Mouse (Mus musculus) midbrain, embryonic 13.5 days (tissue): Measurements from ENCODE around the gene Cfap43. TPM values are rescaled to one million over a fixed set of nuclear protein-coding genes. Genes with fewer than 3 reads are reported as not detected.

ENCODE experiments used
- ATAC-seq: fragments of 200-750 bp; cut with Nextera tagmentation; 2 replicates; pipeline ENCODE4 v1.8.0; 2017; ENCODE audit warnings: mild to moderate bottlenecking, moderate TSS enrichment, moderate library complexity
- H3K27ac ChIP-seq: fragments of 300-500 bp; sonication (generic); 2 replicates; pipeline ENCODE4 v1.5.1; 2015; ENCODE audit warnings: inconsistent platforms, mild to moderate bottlenecking, moderate library complexity
- H3K27me3 ChIP-seq: fragments of 300-500 bp; sonication (generic); 2 replicates; pipeline ENCODE4 v1.6.1; 2015; ENCODE audit warnings: mild to moderate bottlenecking, inconsistent platforms
- H3K36me3 ChIP-seq: fragments of 300-500 bp; sonication (generic); 2 replicates; pipeline ENCODE4 v1.6.1; 2015; ENCODE audit warnings: mild to moderate bottlenecking, inconsistent platforms
- H3K4me1 ChIP-seq: fragments of 300-500 bp; sonication (generic); replicated peaks from 2 replicates; pipeline ENCODE4 v1.6.1; 2015; ENCODE audit warnings: inconsistent platforms
- H3K4me2 ChIP-seq: fragments of 300-500 bp; sonication (generic); replicated peaks from 2 replicates; pipeline ENCODE4 v1.6.1; 2015; ENCODE audit warnings: moderate library complexity, mild to moderate bottlenecking, inconsistent platforms
- H3K4me3 ChIP-seq: fragments of 300-500 bp; sonication (generic); replicated peaks from 2 replicates; pipeline ENCODE4 v1.5.1; 2015; ENCODE audit warnings: mild to moderate bottlenecking, inconsistent platforms
- H3K9ac ChIP-seq: fragments of 300-500 bp; sonication (generic); replicated peaks from 2 replicates; pipeline ENCODE4 v1.6.1; 2015; ENCODE audit warnings: mild to moderate bottlenecking, inconsistent platforms
- H3K9me3 ChIP-seq: fragments of 300-500 bp; sonication (generic); 2 replicates; pipeline ENCODE4 v1.6.1; 2016; ENCODE audit warnings: mild to moderate bottlenecking, inconsistent platforms
- WGBS: fragments of 180-500 bp; shearing (Covaris S2); methylation state at CpG from one replicate; pipeline ENCODE4 v1.1.7; 2015; 5-methylcytosine and 5-hydroxymethylcytosine counted together
- polyA plus RNA-seq: library from polyadenylated mRNA; unstranded; fragments of >200 nt; fragmentation: Nextera tagmentation; extraction: Ambion mirVana; gene quantifications from 2 replicates; pipeline ENCODE4 v1.2.1, GENCODE M21; 2015

The Cfap43 gene
- polyA plus RNA-seq, 1 experiment from 2014 or later = 0.36 TPM

DNA sequence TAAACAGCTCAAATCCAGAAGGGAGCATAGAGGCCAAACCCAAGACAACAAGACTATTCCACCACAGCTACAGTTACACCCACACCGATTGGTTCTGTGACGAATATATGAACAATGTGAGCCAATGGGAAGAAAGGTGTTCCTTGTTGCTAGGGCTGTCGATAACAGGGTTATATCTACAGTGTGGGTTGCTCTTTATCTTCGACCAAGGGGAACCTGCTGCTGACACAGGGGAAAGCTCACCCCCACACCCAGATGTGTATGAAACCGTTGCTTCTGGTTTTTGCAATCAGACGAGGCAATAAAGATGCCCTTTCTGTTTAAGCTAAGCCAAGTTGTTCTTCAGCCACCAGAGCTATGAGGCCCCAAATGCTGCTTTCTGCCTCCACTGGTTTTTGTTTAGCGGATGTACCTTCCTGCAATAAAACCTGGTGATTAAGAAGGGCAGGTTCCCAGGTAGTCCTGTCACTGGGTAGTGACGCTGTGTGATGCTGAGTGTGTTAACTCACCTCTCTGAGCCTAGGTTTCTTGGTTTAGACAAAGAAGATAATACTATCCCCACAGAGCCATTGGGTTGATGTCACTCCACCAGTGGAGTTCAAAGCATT, 20.5 kb downstream of the Cfap43 start:
- Histone ChIP-seq H3K36me3 (peaks cover 41% of the 10 kb centered on the region), H3K4me2 (no peak overlapping the region), H3K27me3 (no peaks in the 10 kb centered on the region), H3K4me3 (no peak overlapping the region), H3K27ac (no peak overlapping the region), H3K9ac (no peak overlapping the region), H3K9me3 (no peaks in the 10 kb centered on the region), H3K4me1 (peaks cover 4% of the 10 kb centered on the region; the same call in 1 of the 2 replicates)
- no peak for ATAC-seq
- 93% methylated on average over 8 of the region's 8 CpGs for WGBS

DNA sequence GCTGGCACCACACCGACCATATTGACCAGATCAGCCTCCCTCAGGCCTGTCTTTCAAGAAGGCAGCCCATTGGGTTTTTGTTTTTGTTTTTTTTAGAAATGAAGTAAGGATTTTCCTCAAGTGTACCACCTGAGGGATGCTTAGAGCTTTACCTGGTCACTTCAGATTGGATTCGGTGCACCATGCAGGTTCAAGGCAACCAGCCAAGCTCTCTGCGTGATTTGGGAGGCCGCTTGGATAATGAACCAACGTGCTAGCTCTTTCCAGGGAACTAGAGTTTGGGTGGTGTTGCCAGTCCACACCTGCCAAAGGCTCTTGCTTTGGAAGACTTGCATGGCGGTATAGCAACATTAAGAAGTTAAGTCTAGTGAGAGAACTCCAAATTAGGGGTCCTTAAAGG, 26.0 kb downstream of the Cfap43 start:
- ATAC-seq = no peak
- no peaks in the 10 kb centered on the region for H3K9me3 ChIP-seq
- 94% methylated on average over 6 of the region's 6 CpGs for WGBS
- no peaks in the 10 kb centered on the region for H3K27me3 ChIP-seq
- H3K4me3 ChIP-seq = no peak overlapping the region
- H3K36me3 ChIP-seq = peaks cover 40% of the 10 kb centered on the region
- no peak overlapping the region for H3K4me2 ChIP-seq
- H3K4me1 ChIP-seq = no peaks in the 10 kb centered on the region
- H3K9ac ChIP-seq = no peak overlapping the region
- H3K27ac ChIP-seq = no peak overlapping the region

DNA sequence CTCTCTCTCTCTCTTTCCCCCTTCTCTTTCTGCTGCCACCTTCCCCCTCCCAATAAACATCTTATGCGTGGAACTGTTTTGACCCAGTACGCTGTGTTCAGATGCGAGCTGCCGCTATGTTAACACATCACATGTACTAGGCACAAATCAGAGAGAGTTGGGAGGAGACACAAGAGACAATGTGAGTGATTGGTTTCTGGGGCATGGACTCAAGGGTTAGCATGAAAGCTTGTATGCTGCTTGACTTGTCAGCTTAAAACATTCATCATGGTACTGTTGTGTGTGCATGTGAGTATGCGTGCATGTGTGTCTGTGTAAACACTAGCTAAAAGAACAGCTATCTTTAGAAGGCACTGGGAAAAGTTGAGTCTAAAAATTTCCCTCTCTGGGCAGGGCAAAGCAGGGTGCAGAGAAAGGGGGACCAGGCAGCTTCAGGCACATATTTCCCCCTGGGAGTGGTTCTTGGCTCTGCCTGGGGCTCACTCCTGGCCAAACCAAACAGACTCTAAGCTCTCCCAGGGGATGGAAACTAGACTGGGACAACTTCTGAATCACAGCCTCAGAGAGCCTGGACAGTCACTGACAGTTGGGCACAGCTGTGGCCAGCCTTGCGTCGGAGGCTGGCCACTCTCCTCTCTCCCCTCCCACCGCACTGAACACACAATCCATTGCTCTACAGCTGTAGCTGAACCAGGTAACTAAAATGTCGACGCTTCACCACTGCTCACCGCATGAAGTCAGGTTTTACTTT, 27.4 kb downstream of the Cfap43 start:
- no peak overlapping the region for H3K4me3 ChIP-seq
- ATAC-seq = no peak
- WGBS = 88% methylated on average over 11 of the region's 11 CpGs
- H3K27ac ChIP-seq = no peak overlapping the region
- peaks cover 27% of the 10 kb centered on the region for H3K36me3 ChIP-seq
- no peak overlapping the region for H3K4me2 ChIP-seq
- H3K9me3 ChIP-seq = no peaks in the 10 kb centered on the region
- H3K27me3 ChIP-seq = no peaks in the 10 kb centered on the region
- no peak overlapping the region for H3K9ac ChIP-seq
- H3K4me1 ChIP-seq = no peaks in the 10 kb centered on the region

DNA sequence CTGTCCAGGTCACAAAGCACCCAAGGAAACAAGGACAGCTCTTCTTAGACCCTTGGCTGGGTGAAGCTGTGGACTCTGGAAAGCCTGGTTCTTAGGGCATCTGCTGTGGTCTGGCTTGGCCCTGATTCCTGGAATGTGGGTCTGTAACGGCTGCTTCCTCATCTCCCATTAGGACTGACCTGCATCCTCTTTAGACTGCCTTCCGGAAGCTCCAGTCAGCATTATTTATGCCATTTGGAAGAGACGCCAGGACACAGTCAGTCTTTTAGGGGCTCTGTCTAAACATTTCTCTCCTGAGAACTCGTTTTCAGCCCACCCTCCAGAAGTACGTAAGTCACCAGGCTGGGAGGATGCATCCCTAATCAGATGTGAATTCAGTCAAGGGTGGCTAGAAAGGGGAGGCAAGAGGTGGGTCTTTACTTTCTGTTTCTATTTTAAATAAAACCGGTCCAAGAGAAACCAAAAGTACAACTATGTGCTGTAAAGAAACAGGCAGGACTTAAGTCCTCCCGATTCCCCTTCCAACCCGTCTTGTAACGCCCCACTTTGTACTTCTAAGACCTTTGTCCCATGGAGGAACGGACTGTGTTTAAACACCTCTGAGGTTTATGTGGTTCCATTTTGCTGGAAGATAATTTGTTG, 28.5 kb downstream of the Cfap43 start:
- Histone ChIP-seq H3K4me3 (no peak overlapping the region), H3K27me3 (no peaks in the 10 kb centered on the region), H3K36me3 (peaks cover 16% of the 10 kb centered on the region), H3K4me2 (no peak overlapping the region), H3K9ac (no peak overlapping the region), H3K9me3 (no peaks in the 10 kb centered on the region), H3K4me1 (no peaks in the 10 kb centered on the region), H3K27ac (no peak overlapping the region)
- no peak for ATAC-seq
- WGBS = 73% methylated on average over 10 of the region's 10 CpGs

DNA sequence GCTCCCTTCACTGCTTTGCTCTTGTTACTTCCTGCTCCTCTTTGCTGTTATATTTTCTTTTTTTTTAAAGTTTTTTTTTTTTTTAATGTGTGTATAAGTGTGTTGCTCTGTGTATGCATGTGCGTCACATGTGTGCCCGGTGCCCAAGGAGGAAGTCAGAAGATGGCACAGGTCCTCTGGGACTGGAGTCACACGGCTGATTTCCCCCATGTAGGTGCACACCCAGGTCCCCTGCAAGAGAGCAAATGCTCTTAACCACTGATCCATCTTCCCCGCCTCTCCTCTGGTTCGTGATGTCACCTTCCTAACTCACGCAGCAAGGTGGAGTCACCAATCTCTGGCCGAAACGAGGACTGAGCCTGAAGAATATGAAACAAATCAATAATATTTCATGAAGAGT, 31.1 kb downstream of the Cfap43 start:
- H3K9me3 ChIP-seq = no peaks in the 10 kb centered on the region
- H3K36me3 ChIP-seq = no peaks in the 10 kb centered on the region
- no peaks in the 10 kb centered on the region for H3K4me1 ChIP-seq
- no peak overlapping the region for H3K4me2 ChIP-seq
- no peak overlapping the region for H3K4me3 ChIP-seq
- no peak for ATAC-seq
- no peaks in the 10 kb centered on the region for H3K27me3 ChIP-seq
- H3K27ac ChIP-seq = no peak overlapping the region
- H3K9ac ChIP-seq = no peak overlapping the region
- 95% methylated on average over 8 of the region's 8 CpGs for WGBS

DNA sequence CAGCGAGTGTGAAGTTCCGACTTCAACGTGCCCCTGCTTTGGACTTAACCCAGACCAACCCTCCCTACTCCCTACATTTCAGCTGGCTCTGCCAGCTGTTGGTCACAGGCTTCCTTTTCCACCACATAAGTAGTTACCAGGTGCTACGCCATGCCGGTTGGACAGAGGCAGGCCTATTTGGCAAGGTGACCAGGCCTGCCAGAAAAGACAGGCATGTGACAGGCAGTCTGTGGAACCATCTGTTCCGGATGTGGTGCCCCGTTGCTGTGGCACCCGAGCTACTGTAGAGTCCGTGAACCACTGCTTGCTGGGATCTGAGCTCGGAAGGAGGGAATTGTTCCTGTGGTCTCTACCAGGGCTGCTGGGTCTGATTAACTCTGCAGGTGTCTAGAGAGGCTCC, 31.7 kb downstream of the Cfap43 start:
- Histone ChIP-seq H3K27me3 (no peaks in the 10 kb centered on the region), H3K36me3 (no peaks in the 10 kb centered on the region), H3K4me1 (no peaks in the 10 kb centered on the region), H3K27ac (no peak overlapping the region), H3K4me3 (no peak overlapping the region), H3K9me3 (no peaks in the 10 kb centered on the region), H3K9ac (no peak overlapping the region), H3K4me2 (no peak overlapping the region)
- 93% methylated on average over 10 of the region's 10 CpGs for WGBS
- no peak for ATAC-seq

DNA sequence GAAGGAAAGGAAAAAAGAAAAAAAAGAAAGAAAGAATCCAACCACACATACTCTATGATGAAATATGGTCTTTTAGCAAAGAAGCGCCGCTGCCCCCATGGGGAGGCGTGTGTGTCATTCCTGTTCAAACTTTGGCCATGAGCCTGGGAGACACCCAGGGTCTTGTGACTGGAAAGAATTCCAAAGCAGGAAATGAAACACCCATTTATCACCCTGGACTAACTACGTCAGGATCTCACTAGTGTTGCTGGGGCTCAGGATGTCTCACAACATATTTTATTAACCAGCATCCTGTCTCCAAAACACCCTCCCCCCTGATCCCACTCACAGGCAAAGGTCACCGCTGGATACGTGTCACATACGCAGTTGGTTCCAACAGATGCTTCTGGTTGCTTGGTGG, 32.5 kb downstream of the Cfap43 start:
- H3K4me2 ChIP-seq = no peak overlapping the region
- H3K4me1 ChIP-seq = no peaks in the 10 kb centered on the region
- WGBS = 89% methylated on average over 7 of the region's 7 CpGs
- no peaks in the 10 kb centered on the region for H3K36me3 ChIP-seq
- no peak overlapping the region for H3K4me3 ChIP-seq
- H3K9ac ChIP-seq = no peak overlapping the region
- no peak for ATAC-seq
- H3K27me3 ChIP-seq = no peaks in the 10 kb centered on the region
- no peaks in the 10 kb centered on the region for H3K9me3 ChIP-seq
- no peak overlapping the region for H3K27ac ChIP-seq

DNA sequence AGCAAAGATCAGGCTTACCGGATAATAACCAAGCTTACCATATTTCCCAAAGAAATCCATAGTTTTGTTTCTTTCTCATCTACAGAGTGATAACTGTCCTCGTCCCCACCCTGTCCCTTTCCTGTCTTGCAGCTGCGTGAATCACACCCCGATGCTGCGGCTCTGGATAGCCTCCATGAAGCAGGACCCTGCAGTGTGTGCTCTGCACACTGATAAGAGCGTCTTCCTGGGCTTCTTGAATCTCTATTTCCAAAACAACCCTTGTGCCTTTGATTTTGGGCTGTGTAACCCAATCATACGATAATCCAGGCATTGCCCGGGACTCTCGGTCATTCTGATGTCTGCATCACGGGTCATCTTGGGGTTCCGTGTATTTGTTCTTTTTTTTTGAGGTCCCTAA, 33.2 kb downstream of the Cfap43 start:
- Histone ChIP-seq H3K9ac (no peak overlapping the region), H3K27me3 (no peaks in the 10 kb centered on the region), H3K27ac (no peak overlapping the region), H3K4me3 (no peak overlapping the region), H3K36me3 (no peaks in the 10 kb centered on the region), H3K4me2 (no peak overlapping the region), H3K9me3 (no peaks in the 10 kb centered on the region), H3K4me1 (peaks cover 1% of the 10 kb centered on the region)
- WGBS = 89% methylated on average over 11 of the region's 11 CpGs
- ATAC-seq = no peak

DNA sequence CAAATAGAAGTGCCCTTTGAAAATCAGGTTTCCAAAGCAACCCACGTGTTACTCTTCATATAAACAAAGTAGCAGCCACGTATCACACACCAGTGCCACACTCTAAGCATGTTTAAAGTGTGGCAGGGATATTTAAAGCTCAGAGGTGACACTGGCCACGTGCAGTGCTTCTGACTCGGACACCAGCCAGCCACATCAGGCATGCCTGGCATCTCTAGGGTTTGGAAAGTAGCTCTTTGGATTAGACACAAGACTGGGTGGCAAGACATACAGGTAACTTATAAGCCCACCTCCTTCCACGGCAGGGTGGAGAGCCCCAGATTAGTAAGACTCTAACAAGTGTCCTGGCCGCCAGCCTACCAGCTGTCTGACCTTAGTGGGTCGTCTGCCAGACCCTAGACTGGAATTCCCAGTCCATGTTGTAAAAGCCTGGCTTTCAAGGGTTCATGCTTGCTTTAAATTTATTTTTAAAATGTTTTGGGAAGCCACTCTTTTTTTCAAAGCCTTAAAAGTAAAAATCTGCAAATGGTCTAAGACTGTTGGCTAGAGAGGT, 33.8 kb downstream of the Cfap43 start:
- no peaks in the 10 kb centered on the region for H3K27me3 ChIP-seq
- no peaks in the 10 kb centered on the region for H3K9me3 ChIP-seq
- ATAC-seq = no peak
- H3K27ac ChIP-seq = no peak overlapping the region
- 76% methylated on average over 7 of the region's 7 CpGs for WGBS
- H3K4me2 ChIP-seq = no peak overlapping the region
- H3K36me3 ChIP-seq = no peaks in the 10 kb centered on the region
- H3K4me3 ChIP-seq = no peak overlapping the region
- H3K4me1 ChIP-seq = peaks cover 5% of the 10 kb centered on the region
- H3K9ac ChIP-seq = no peak overlapping the region

DNA sequence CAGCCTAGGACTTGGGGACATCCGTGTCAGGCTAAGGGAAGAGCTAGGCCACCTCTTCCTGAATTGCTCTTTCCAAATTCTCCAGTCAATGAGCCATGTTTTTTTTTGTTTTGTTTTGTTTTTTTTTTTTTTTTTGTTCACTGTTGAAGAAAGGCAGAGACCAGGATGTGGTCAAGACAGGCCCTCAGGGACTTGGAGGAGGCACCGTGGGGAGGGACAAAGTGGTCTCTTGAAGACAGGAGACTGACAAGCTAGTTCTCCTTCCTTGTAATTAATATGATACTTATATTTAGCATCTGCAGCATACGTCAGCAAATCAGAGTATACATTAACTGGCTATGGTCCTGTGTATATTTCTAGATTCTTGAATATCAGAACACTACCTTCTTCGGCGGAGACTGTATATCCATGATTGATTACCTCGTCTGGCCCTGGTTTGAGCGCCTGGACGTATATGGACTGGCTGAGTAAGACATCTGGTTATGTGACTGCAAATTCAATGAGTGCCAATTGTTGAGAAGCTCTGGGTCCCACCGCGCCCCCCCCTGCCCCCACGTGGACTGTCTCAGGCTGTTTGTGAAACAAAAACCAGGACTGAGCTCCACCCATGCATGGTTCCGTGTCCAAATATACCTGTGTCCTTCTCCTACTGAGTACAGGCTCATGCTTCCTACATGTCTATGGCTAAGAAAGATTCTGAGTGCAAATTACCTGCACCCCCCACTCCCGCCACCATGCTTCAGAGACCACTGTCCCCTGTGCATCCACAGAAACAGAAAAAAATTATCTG, 34.6 kb downstream of the Cfap43 start:
- Histone ChIP-seq H3K36me3 (no peaks in the 10 kb centered on the region), H3K4me1 (peaks cover 5% of the 10 kb centered on the region), H3K9me3 (no peaks in the 10 kb centered on the region), H3K4me3 (no peak overlapping the region), H3K4me2 (no peak overlapping the region), H3K27me3 (no peaks in the 10 kb centered on the region), H3K27ac (no peak overlapping the region), H3K9ac (no peak overlapping the region)
- 88% methylated on average over 13 of the region's 13 CpGs for WGBS
- ATAC-seq = no peak

DNA sequence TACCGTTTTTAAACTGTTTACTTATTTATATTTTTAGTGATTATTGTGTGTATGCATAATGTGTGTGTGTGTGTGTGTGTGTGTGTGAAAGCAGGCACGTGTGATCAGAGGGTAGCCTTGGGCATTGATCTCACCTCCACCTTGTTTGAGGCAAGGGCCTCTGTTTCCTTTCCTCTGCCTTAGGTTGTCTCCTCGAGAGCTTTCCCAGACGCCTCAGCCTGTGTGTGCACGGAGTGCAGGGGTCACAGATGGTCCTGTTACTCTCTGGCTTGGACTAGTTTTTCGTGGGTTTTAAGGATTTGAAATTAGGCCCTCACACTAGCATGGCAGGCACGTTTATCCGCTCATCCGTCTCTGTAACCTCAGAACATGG, 36.2 kb downstream of the Cfap43 start:
- 66% methylated on average over 9 of the region's 9 CpGs for WGBS
- Histone ChIP-seq H3K9ac (no peak overlapping the region), H3K4me2 (no peak overlapping the region), H3K27me3 (no peaks in the 10 kb centered on the region), H3K36me3 (no peaks in the 10 kb centered on the region), H3K27ac (no peak overlapping the region), H3K4me3 (no peak overlapping the region), H3K4me1 (peaks cover 5% of the 10 kb centered on the region), H3K9me3 (no peaks in the 10 kb centered on the region)
- peak; percentile 66 for ATAC-seq
